Mouse (Mus musculus): ENCODE results near the gene Msi2. TPM values are rescaled to one million over a fixed set of nuclear protein-coding genes. Genes with fewer than 3 reads are reported as not detected.

Msi2 gene
- polyA plus RNA-seq, 1 experiment: 69.3 TPM

GRCm38 (mm10) chr11:88438659-88439058 is 279.7 kb downstream of the Msi2 start:
- Histone ChIP-seq H3K27me3 (ENCODE audit: control insufficient read depth, insufficient read depth, low read length) (no peaks in the 10 kb centered on the region), H3K4me1 (ENCODE audit: control insufficient read depth, insufficient read depth, low read length) (no peaks in the 10 kb centered on the region), H3K27ac (ENCODE audit: control insufficient read depth, insufficient read depth, low read depth, low read length) (no peak overlapping the region), H3K36me3 (ENCODE audit: control insufficient read depth, insufficient read depth, low read length) (no peaks in the 10 kb centered on the region), H3K4me3 (ENCODE audit: control insufficient read depth, low read depth, low read length) (no peak overlapping the region)
- TF ChIP-seq CTCF (IDR thresholded peaks at IDR 0.05; ENCODE audit: control insufficient read depth, insufficient read depth, insufficient replicate concordance, low read depth, low read length): no peak
- no peak for TF ChIP-seq POLR2A (IDR thresholded peaks at IDR 0.05; ENCODE audit: control insufficient read depth, low read depth, low read length)

- no peak overlapping the region for H3K27ac ChIP-seq (ENCODE audit: control insufficient read depth, insufficient read depth, low read depth, low read length)
- H3K36me3 ChIP-seq (ENCODE audit: control insufficient read depth, insufficient read depth, low read length): no peaks in the 10 kb centered on the region
- no peaks in the 10 kb centered on the region for H3K4me1 ChIP-seq (ENCODE audit: control insufficient read depth, insufficient read depth, low read length)
- TF ChIP-seq POLR2A (IDR thresholded peaks at IDR 0.05; ENCODE audit: control insufficient read depth, low read depth, low read length) (no peak), CTCF (IDR thresholded peaks at IDR 0.05; ENCODE audit: control insufficient read depth, insufficient read depth, insufficient replicate concordance, low read depth, low read length) (no peak)
- H3K4me3 ChIP-seq (ENCODE audit: control insufficient read depth, low read depth, low read length): no peak overlapping the region
- H3K27me3 ChIP-seq (ENCODE audit: control insufficient read depth, insufficient read depth, low read length): no peaks in the 10 kb centered on the region
These were observed 281.7 kb downstream of the Msi2 start for GRCm38 (mm10) chr11:88436596-88436995.

GRCm38 (mm10) chr11:88435543-88435942 is 282.8 kb downstream of the Msi2 start:
- Histone ChIP-seq H3K4me3 (ENCODE audit: control insufficient read depth, low read depth, low read length) (no peak overlapping the region), H3K36me3 (ENCODE audit: control insufficient read depth, insufficient read depth, low read length) (no peaks in the 10 kb centered on the region), H3K4me1 (ENCODE audit: control insufficient read depth, insufficient read depth, low read length) (no peaks in the 10 kb centered on the region), H3K27me3 (ENCODE audit: control insufficient read depth, insufficient read depth, low read length) (no peaks in the 10 kb centered on the region), H3K27ac (ENCODE audit: control insufficient read depth, insufficient read depth, low read depth, low read length) (no peak overlapping the region)
- TF ChIP-seq CTCF (IDR thresholded peaks at IDR 0.05; ENCODE audit: control insufficient read depth, insufficient read depth, insufficient replicate concordance, low read depth, low read length) (no peak), POLR2A (IDR thresholded peaks at IDR 0.05; ENCODE audit: control insufficient read depth, low read depth, low read length) (no peak)

- Histone ChIP-seq H3K36me3 (ENCODE audit: control insufficient read depth, insufficient read depth, low read length) (no peaks in the 10 kb centered on the region), H3K4me3 (ENCODE audit: control insufficient read depth, low read depth, low read length) (no peak overlapping the region), H3K4me1 (ENCODE audit: control insufficient read depth, insufficient read depth, low read length) (no peaks in the 10 kb centered on the region), H3K27ac (ENCODE audit: control insufficient read depth, insufficient read depth, low read depth, low read length) (no peak overlapping the region), H3K27me3 (ENCODE audit: control insufficient read depth, insufficient read depth, low read length) (no peaks in the 10 kb centered on the region)
- no peak for TF ChIP-seq CTCF (IDR thresholded peaks at IDR 0.05; ENCODE audit: control insufficient read depth, insufficient read depth, insufficient replicate concordance, low read depth, low read length)
- no peak for TF ChIP-seq POLR2A (IDR thresholded peaks at IDR 0.05; ENCODE audit: control insufficient read depth, low read depth, low read length)
These were observed 286.7 kb downstream of the Msi2 start for GRCm38 (mm10) chr11:88431363-88432269.

- Histone ChIP-seq H3K4me3 (ENCODE audit: control insufficient read depth, low read depth, low read length) (no peak overlapping the region), H3K27ac (ENCODE audit: control insufficient read depth, insufficient read depth, low read depth, low read length) (no peak overlapping the region), H3K4me1 (ENCODE audit: control insufficient read depth, insufficient read depth, low read length) (peaks cover 5% of the 10 kb centered on the region), H3K36me3 (ENCODE audit: control insufficient read depth, insufficient read depth, low read length) (no peaks in the 10 kb centered on the region), H3K27me3 (ENCODE audit: control insufficient read depth, insufficient read depth, low read length) (no peaks in the 10 kb centered on the region)
- TF ChIP-seq POLR2A (IDR thresholded peaks at IDR 0.05; ENCODE audit: control insufficient read depth, low read depth, low read length) (no peak), CTCF (IDR thresholded peaks at IDR 0.05; ENCODE audit: control insufficient read depth, insufficient read depth, insufficient replicate concordance, low read depth, low read length) (no peak)
These were observed 288.0 kb downstream of the Msi2 start for GRCm38 (mm10) chr11:88430292-88430691.

- H3K4me1 ChIP-seq (ENCODE audit: control insufficient read depth, insufficient read depth, low read length): peaks cover 5% of the 10 kb centered on the region
- H3K4me3 ChIP-seq (ENCODE audit: control insufficient read depth, low read depth, low read length): no peak overlapping the region
- no peak overlapping the region for H3K27ac ChIP-seq (ENCODE audit: control insufficient read depth, insufficient read depth, low read depth, low read length)
- no peaks in the 10 kb centered on the region for H3K36me3 ChIP-seq (ENCODE audit: control insufficient read depth, insufficient read depth, low read length)
- no peak for TF ChIP-seq POLR2A (IDR thresholded peaks at IDR 0.05; ENCODE audit: control insufficient read depth, low read depth, low read length)
- no peak for TF ChIP-seq CTCF (IDR thresholded peaks at IDR 0.05; ENCODE audit: control insufficient read depth, insufficient read depth, insufficient replicate concordance, low read depth, low read length)
- H3K27me3 ChIP-seq (ENCODE audit: control insufficient read depth, insufficient read depth, low read length): no peaks in the 10 kb centered on the region
These were observed 288.6 kb downstream of the Msi2 start for GRCm38 (mm10) chr11:88429680-88430079.

GRCm38 (mm10) chr11:88425631-88426101 is 292.6 kb downstream of the Msi2 start:
- TF ChIP-seq CTCF (IDR thresholded peaks at IDR 0.05; ENCODE audit: control insufficient read depth, insufficient read depth, insufficient replicate concordance, low read depth, low read length): no peak
- TF ChIP-seq POLR2A (IDR thresholded peaks at IDR 0.05; ENCODE audit: control insufficient read depth, low read depth, low read length): no peak
- Histone ChIP-seq H3K36me3 (ENCODE audit: control insufficient read depth, insufficient read depth, low read length) (no peaks in the 10 kb centered on the region), H3K4me3 (ENCODE audit: control insufficient read depth, low read depth, low read length) (no peak overlapping the region), H3K27ac (ENCODE audit: control insufficient read depth, insufficient read depth, low read depth, low read length) (no peak overlapping the region), H3K27me3 (ENCODE audit: control insufficient read depth, insufficient read depth, low read length) (no peaks in the 10 kb centered on the region), H3K4me1 (ENCODE audit: control insufficient read depth, insufficient read depth, low read length) (peaks cover 11% of the 10 kb centered on the region)
